Mouse (Mus musculus): ENCODE data around the gene Pard3b.
A peak's percentile ranks its signal among the peaks of the same experiment; 100 is the strongest.

Gene Pard3b

DNA sequence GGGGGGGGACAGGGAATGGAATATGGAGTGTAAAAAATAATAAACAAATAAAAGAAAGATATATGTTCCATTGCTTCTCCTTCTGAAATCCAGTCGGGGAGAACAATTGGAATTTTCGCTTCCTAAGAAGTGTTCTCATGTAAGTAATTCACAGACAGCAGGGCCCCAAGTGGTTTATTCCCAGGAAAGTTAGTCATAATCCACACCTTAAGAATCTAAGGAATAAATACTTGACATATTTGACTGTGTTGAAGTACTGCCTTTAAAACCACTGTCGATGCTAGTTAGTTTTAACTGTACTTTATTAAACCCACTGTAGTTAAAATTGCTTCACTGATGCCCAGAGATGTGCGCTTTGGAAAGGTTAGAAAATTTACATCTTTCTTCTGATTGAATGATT lies 442.5 kb downstream of the Pard3b start:
- DNase-seq (ENCODE audit: low read depth, low spot score): no peak

DNA sequence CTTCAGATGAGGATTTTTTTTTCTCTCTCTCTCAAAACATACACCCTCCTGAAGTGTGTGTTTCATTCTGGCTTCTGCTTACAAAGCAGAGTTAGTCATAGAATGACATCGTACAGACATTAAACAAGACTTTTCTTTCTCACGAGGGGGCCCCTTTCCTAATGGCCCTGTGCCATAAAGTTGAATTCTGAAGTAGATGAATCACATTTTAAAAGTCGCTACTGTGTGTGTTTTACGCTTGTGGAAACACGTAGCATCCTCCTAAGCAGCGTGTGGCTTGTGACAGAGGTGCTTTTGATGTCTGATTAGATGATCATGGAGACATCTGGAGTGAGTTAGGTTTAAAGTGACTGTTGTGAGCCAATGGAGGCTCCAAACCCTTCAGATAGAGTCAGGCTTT lies 447.4 kb downstream of the Pard3b start:
- DNase-seq (ENCODE audit: low read depth, low spot score): no peak

DNA sequence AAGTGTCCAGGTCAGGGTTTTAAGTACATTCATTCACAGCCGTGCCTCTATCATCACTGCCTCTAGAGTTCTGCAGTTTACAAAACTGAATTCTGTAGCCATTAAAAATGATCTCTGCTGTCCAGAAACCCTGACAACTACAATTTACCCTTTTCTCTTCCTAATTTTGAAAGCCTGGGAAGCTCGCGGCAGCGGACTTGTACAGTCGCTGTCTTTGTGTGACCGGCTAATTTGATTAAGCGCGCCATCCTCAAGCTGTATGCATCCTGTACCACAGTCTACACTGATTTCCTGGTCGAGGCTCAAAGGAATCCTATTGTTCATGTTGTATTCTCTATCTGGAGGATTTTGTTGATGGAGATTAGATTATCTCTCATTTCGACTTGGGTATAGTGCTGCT lies 448.8 kb downstream of the Pard3b start:
- no peak for DNase-seq (ENCODE audit: low read depth, low spot score)

DNA sequence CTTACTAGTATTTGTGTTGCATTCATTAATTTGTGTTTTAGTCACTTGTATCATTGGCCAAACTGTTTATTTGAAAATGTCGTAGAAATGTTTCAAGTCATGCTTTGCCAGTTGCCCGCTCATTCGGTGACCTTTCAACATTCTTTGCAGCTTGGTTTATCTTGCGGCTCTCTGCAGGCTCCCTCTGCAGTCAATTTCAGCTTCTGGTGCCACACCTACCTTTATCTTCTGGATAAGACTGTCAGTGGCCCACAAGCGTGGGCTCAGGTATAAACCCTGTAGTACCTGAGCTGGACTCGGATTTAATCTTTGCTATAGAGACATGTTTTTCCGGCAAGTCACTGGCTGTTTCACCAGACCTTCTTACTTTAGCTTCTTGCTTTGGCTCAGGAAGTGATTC lies 456.3 kb downstream of the Pard3b start:
- no peak for DNase-seq (ENCODE audit: low read depth, low spot score)

DNA sequence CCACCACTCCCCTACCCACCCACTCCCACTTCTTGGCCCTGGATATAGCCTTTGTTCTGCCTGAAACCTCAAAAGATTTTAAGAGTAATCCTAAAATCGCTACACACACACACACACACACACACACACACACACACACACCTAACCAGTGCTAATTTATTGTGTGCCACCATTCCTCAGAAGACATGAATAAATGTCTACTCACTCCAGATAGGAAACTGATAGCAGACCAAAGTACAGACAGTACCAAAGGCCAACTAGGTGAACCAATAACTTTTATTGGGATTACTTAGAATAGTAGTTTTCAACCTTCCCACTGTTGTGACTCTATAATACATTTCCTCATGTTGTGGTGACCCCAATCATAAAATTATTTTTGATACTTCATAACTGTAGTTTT lies 483.8 kb downstream of the Pard3b start:
- DNase-seq (ENCODE audit: low read depth, low spot score): no peak

DNA sequence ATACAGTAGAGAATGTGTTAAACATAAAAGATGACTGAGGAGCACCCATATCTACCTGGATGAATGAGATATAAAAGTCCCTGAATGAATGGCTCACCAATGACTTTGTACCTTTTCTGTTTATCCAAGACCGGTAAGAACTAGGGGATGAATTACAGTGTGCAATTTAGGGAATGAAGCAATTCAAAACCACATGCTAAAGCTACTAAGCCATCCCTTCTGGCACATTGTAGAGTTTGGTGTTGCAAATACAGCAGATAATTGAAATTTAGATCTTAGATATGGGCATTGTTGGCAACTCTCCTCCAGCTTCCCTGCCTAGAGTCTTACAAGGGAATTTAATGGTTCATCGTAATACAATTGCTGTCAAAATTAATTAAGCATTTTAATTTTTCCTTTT lies 490.6 kb downstream of the Pard3b start:
- no peak for DNase-seq (ENCODE audit: low read depth, low spot score)

DNA sequence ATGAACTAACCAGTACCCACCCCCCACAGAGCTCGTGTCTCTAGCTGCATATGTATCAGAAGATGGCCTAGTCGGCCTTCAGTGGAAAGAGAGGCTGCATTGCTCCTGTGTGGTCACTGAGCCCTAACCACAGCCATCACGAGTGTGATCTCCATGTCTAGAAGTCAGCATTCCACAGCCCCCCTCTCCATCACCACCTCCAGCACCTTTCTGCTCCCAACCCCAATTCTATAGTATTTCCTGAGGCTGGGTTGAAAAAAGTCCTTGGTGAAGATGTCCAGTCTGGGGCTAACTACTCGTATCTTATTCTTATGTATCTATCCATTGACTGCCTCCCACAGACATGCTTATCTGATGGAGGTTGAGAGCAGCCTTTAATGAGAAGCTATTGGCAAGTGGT lies 509.5 kb downstream of the Pard3b start:
- no peak for DNase-seq (ENCODE audit: low read depth, low spot score)

DNA sequence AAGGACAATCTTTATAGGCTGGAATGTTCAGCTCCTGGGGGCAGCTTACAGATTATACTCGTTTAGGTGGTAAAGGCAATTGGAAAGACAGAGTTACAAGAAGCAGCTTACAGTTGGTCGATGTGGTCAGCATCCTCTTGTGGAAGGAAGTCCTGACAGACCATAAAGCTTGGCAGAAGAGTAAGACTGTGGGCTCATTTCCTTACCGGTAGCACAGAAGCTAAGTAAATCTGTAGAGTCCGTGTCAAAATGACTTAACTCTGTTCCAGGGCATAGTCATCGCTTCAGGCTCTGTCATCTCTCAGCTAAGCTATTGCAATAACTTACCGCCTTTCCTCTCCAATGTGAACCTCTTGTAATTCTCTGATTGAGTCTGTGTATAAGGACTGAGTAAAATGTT lies 510.2 kb downstream of the Pard3b start:
- DNase-seq (ENCODE audit: low read depth, low spot score): no peak

DNA sequence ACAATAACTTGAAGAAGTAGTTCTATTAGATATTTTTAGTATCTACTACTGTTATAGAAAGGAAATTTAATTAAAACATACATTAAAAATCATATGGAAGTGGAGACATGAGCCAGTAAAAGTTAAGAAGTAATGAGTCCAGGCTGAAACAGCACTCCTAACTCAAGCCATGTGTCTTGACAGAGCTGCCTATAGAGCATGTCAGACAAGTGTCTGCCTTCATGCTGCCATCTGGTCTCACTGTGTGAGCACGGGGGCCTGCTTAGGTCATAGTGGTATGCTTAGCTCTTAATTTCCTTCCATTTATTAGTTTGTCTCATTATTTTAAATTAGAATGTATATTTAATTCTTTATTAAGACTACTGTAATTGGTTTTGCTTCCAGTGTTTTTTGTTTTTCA lies 517.3 kb downstream of the Pard3b start:
- DNase-seq (ENCODE audit: low read depth, low spot score): no peak

DNA sequence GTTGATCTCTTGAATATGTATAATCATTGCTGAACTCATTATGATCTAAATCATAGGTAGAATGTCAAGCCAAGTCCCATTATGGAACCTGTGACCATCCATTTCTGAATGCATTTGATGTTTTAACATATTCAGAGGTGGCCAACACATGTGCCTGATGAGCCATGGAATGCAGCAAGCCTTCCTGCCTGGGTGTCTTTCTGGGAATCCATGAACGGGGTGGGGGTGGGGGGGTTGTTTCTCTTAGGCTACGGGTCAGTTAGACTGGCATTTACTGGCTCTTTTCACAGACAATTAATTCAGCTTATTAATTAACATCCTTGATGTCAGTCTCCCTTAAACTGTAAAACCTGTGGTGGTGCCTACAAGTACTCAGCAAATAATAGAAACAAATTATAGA lies 521.0 kb downstream of the Pard3b start:
- no peak for DNase-seq (ENCODE audit: low read depth, low spot score)

DNA sequence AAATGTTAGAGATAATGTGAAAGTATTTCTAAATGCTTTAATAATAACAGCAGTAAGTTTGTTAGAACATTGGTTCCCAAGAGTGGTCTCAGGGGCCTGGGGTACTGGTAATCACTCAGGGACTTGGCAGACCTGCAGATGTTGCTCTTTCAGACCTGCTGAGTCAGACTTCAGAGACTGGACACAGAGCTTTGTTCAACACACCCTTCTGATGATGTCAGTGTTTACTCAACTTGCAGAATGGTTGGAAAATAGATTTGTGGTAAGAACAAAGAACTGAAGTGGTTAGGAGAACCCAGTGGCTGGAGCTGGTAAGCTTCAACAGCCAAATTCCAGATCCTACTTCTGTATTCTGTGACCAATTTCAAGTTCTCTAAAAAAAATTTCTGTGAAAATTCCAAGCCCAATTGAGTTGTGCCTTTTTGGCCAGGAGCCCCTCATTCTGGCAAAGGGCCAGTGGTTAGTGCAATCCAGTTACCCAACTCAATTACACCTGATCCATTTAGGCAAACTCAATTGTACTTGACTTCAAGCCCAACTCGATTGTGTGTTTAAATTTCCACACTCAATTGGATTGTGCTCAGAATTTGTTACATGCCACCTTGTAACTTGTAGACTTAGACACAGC lies 536.5 kb downstream of the Pard3b start:
- DNase-seq (ENCODE audit: low read depth, low spot score): peak; percentile 61

DNA sequence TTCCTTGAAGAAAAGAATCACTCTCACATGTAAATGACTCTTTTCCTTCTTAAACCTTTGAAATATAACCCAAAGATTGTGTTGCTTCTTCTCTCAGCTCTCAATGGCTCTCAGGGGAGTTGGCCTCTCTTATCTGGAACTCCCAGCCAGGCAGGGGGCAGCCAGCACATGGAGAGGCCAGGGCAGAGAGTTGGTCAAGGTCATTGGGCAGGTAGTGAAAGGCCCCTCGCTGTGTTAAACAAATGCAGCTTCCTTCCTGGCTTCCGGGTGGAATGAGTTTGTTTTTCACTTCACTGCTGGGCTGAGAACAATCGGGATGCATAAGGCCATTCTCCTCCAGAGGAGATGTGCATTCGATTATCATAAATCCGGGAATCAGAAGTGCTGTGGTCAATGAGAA lies 543.0 kb downstream of the Pard3b start:
- DNase-seq (ENCODE audit: low read depth, low spot score): no peak

DNA sequence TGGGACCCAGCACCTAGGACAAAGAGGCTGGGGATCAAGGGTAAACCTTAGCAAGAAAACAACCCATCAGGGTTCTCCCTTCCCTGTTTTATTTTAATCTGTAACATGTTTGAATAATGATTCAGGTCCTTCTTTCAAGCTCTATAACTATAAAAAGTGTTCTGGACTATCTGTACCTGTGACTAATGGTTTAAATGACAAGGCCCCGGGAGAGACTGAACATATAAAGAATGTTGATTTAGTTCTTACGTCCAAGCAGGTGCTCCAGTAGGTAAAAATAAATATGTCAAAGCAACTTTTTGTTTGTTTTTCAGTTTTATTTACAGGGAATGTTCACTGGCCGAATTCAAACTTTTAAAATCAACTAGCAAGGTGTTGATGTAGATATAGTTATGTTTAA lies 544.0 kb downstream of the Pard3b start:
- DNase-seq (ENCODE audit: low read depth, low spot score): no peak

DNA sequence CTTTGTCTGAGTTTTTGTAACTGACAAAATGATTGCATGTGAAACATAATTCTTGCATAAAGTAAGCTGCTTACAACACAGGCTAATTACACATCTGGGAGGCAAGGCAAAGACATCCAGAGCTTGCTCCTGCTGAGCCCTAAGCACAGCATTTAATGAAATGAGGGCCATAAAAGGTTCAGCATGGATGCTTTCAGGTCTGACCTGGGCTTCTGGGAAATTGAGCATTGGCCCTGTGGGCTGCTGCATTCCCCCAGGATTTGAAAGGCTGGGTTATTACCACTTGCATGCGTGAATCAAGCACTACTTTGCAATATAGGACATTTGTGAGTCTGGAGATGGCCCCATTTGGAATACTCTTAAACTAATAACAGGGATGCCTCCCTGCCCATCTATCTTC lies 552.2 kb downstream of the Pard3b start:
- no peak for DNase-seq (ENCODE audit: low read depth, low spot score)

DNA sequence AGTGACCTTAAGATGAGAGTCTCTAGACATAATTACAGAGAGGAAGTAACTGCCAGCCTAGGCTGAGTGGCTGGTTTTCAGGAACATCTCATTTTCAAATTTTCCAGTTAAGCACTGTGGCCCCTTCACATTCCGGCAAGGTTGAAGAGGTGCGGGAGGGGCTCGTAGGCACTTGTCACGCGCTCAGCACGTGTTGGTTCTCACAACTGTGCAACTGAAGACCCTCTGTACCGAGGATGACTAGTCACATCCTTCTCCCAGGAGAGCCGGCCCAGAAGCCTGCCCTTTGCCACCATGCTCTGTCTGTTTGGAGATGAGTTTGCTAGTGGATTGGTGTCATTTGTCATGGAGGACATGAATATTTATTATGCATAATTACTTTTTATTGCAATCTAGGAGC lies 558.9 kb downstream of the Pard3b start:
- DNase-seq (ENCODE audit: low read depth, low spot score): no peak

DNA sequence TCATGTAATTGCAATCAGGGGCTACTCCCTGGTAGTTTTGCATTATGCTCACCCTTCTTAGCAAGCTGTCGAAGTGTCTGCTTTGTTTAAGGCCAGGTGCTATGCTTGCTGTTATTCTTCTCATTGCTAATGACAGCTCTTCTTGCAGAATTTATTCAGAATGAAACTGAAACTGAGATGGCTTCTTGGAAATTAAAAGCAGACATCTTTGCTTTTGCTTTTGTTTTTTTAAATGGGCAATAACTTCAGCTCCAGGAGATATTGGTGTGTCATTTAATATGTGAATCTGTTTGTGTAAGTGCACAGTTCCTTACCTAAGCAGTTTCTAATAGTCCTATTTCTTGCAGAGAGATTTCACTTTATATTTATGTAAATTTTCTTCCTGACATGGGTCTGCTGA lies 562.3 kb downstream of the Pard3b start:
- DNase-seq (ENCODE audit: low read depth, low spot score): no peak

DNA sequence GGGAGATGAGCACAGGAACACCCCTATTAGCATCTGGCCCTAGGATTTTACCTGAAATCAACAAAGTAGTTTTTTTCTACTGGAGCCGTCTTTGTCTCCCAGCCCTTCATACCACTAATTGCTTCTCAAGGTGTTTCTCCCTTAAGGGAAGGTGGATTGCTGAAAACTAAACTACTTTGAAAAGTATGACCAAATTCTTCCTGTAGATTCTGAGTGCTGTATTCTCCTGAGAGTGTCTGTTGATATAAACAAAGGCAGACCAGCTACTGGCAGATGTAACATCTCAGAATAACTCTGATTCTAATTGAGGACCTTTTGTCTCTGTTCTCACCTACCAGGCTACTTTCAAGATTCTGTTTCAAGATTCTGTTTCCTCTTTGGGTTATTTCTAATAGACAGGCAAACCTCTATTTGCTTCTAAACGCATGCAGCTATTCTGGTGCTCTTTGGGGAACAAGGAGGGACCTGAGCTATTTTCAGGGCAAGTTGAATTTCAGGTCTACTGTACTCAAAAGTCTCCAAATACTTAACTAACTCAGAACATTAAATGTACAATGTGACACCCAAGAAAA lies 563.1 kb downstream of the Pard3b start:
- no peak for DNase-seq (ENCODE audit: low read depth, low spot score)

DNA sequence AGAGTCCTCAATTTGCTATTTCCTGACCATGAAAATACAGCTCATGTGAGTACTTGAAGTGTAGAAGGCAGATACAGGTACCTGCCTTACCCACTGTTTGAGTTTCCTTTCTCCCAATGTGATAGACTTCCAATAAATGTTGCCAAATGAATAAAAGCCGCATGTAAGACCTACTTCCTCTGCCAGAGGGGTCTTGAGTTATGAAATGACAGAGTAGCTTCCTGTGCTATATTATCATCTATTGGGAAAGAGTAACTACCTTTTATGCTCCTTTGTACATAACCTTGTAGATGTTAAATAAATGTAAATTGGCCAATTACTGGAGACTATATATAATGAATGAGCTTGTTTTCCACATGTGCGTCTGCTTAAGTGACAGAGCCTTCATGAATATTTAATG lies 574.7 kb downstream of the Pard3b start:
- DNase-seq (ENCODE audit: low read depth, low spot score): no peak

DNA sequence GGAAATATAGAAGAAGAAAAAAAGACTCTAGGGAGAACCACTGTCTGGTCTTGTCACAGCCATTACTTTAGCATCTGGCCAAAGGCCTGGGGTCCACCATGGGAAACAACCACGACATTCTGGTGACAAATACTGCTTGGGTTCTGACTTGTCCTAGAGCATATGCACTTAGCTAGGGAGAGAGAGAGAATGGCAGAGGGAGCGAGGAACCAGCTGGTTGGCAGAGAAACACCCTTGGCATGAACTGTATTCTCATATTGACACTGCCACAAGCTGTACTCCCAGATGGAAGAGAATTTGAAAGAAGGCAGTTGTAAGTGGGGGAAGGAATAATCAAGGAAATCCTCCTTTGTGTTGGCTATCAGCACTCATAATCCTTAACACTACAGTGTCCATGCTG lies 577.2 kb downstream of the Pard3b start:
- no peak for DNase-seq (ENCODE audit: low read depth, low spot score)

DNA sequence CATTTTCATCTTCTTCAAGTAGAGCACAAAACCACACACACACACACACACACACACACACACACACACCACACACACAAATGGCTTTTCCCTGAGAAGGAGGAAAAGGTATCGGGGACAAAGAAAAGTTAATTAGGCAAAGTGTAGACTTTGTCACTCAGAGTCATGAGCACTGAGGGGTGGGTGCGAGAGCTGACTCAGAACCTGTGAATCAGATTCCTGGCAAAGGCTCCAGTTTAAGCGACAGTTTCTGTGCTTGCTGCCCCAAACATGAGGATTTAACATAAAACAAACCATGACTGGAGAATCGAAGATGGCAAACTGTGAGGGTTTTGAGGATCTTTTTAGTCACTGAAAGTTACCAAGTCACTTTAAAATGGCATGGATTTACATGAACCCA lies 577.9 kb downstream of the Pard3b start:
- DNase-seq (ENCODE audit: low read depth, low spot score): no peak

DNA sequence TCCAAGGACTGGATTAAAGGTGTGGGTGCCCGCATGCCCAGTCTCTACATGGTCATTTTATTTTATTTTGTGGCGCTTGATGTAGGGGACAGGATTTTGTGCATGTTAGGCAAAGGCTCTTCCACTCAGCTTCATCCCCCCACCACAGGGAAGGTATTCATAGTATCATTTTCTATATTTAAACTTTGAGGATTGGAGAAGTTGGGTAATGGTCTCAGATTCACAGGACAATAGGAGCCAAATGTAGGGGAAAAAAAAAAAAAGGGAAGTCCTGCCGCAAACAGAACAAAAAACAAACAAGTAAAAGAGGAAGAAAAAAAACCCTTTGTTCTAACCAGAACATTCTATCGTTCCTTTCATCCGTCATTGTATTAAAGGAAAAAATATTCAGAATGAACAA lies 590.5 kb downstream of the Pard3b start:
- DNase-seq (ENCODE audit: low read depth, low spot score): no peak

DNA sequence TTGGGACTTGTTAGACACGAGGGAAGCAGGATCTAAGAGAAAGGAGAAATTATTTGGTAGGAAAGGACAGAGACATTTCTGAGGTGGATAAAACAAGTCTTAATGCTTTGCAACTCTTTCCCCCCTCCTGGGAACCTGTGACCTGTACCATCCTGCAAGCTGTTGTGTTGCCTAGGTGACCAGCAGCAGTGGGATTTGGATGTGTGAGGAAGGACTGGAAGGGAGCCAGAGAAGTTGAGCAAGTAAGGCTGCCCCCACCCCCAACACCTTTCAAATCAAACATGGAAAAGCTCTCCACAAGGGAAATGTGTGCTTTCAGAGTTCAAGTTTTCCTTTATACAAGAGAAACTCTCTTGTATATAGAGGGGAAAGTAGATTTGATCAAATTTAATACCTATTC lies 595.4 kb downstream of the Pard3b start:
- no peak for DNase-seq (ENCODE audit: low read depth, low spot score)

DNA sequence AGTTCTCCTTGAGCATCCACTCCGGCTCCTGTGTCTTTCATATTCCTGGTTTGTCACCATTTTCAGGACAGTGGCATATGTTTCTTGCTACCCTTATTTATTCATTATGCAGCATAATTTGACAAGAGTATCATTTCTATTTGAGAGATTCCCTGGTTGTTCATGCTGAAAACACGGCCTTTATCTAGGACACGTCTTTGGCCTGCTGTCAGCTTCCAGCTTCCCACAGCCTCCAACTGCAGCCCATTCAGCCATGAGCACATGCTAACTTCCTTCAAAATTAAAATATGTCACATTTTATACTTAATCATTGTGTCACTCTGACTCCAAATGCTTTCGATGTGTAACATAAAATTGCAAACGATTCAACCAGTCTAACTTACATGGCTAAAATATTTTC lies 596.5 kb downstream of the Pard3b start:
- DNase-seq (ENCODE audit: low read depth, low spot score): no peak

Data from skeletal muscle tissue, adult 2 months (tissue).